Mouse (Mus musculus): ENCODE results near the gene Plch1.

Gene Plch1

DNA sequence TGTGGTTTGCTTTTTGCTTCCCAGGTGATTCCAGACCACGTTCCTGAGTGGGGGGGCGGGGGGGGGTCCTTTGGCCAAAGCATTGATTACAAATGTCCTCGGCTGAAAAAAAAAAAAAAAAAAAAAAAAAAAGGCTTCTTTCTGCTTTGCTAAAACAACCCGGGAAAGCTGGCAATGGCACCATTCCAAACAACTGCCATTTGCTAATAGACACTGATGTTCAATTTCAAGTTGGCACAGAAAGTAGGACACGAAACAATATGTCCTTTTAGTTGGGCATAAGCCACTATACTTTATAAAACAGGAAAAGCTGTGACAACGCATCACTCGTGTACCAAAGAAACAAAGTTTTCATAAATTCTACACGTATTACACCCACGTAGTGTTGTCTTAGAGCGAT lies 36.6 kb downstream of the Plch1 start:
- DNase-seq (ENCODE audit: low spot score), result no peak

DNA sequence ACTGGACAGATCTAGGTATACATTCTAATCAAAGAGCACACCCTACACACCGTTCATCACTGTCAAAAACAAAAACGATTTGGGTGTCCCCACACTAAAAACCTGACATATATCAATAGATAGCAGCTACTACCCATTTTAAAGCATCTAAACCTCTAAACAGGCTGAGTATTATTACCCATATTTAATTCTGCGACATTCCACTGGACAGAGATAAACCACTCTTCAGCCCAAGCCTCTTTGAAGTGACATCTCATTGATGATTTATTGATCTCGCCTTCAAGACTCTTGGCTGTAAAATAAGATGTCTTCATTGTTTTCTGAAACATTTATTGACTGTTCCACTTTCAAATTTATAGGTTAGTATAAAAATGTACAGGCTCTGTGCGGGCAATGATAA lies 46.4 kb downstream of the Plch1 start:
- no peak for DNase-seq (ENCODE audit: low spot score)

- no peak for DNase-seq (ENCODE audit: low spot score)
Observed at GRCm38 (mm10) chr3:63851125-63851698, 48.1 kb downstream of the Plch1 start.

DNA sequence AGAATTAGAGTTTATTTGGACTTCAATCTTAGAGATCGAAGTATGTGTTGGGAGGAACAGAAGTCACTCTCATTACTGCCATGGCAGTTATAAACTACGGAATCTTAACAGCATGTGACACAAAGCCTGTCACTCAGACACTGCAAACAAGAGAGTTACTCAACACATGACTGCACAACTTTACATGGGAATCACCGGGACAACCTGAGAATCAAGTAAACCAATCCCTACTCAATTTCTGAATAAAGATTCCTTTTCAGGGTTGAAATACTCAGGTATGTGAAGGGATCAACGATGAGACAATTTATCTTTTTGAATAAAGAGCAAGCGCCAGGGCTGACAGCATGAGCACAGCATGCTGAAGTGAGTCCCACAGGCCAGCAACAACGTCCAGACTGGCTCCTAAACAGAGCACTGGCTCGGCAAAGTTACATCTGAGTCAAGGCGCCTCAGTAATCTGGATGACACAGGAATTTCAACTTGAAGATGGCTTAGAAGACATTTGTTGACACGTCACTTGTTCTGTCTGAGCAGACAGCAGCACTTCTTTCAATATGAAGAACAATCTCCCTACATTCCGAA lies 49.4 kb downstream of the Plch1 start:
- no peak for DNase-seq (ENCODE audit: low spot score)

- no peak for DNase-seq (ENCODE audit: low spot score)
Observed at GRCm38 (mm10) chr3:63844141-63844540, 55.1 kb downstream of the Plch1 start.

GRCm38 (mm10) chr3:63842436-63842835 lies 56.8 kb downstream of the Plch1 start:
- DNase-seq (ENCODE audit: low spot score), result no peak

GRCm38 (mm10) chr3:63837750-63838149 lies 61.5 kb downstream of the Plch1 start:
- DNase-seq (ENCODE audit: low spot score), result no peak

- no peak for DNase-seq (ENCODE audit: low spot score)
Observed at GRCm38 (mm10) chr3:63836937-63837632, 62.2 kb downstream of the Plch1 start.

- no peak for DNase-seq (ENCODE audit: low spot score)
Observed at GRCm38 (mm10) chr3:63835816-63836215, 63.5 kb downstream of the Plch1 start.

DNA sequence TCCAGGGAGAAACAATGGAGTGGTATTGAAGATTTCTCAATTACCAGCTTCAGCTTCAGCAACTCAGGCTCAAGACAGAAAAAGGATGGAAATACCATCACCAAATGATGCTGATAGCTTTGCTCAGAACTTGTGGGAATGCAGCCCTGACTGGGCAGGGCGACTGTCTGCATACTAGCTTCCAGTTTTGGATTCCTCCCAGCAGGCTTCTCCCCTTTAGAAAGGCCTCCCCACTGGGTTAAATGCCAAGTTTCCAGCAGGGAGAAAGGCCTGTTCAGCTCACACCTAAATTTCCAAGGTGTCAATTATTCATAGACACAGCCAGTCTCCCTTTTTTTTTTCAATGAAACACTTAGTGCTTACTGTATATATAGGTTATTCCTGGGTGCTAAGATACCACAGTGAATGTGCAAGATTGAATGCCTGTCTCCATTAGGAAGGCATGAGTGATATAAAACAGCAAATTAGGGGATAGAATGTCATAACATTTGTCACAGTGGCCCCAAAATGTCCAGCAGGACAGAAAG lies 75.3 kb downstream of the Plch1 start:
- no peak for DNase-seq (ENCODE audit: low spot score)

DNA sequence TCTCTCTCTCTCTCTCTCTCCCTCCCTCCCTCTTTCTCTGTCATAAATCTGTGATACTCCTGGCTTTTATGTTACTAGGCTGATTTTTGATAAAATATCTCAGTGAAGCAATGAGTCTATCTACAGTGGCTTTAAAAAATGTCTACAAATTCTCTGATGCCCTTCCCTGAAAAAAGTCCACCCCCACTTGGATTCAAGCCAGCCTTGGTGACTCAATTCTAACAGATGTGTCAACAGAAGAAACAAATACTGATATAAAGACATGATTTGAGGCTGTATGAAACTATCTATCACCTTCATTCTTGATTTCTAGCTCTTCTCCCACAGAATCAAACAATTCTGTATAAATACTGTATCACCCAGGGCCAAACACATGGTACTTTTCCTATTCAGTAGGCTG lies 76.6 kb downstream of the Plch1 start:
- DNase-seq (ENCODE audit: low spot score), result no peak

DNA sequence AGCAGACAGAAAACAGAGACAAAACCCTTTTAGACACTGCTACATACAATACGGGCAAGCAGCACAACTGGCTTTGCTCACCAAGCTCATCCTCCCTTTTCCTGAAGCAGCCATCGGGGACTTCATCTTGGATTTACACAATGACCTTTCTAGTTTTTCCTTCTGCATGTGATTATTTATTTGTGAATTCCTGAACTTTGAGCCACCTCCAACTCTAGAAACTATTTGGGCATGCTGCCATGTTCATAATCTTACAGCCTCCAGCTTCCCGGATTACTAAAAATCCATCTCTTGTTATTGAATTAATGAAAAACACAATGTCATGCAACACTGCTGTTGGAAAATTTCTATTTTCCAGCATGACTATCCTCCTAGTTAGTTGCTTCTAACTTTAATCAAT lies 84.1 kb downstream of the Plch1 start:
- no peak for DNase-seq (ENCODE audit: low spot score)

- DNase-seq (ENCODE audit: low spot score), result no peak
Observed at GRCm38 (mm10) chr3:63814203-63814602, 85.1 kb downstream of the Plch1 start.

GRCm38 (mm10) chr3:63806906-63807305 lies 92.4 kb downstream of the Plch1 start:
- DNase-seq (ENCODE audit: low spot score), result no peak

DNA sequence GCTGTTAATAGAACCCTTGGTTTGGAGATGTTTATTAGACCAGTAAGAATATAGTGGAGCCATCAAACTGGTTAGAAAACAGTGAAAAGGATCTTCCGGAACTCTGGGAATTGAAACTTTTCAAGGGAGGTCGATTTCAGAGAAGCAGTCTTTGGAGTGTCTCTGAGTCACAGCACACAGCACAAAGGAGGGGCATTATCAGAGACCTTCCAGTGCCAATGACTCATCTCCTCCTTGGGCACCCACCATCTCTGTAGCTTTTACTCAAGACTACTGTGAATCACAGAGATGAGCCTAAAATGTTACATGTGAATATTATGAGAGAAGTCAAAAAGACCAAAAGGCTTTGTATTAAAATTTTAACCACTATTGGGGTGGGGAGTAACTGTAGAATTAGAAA lies 93.8 kb downstream of the Plch1 start:
- no peak for DNase-seq (ENCODE audit: low spot score)

GRCm38 (mm10) chr3:63800685-63801084 lies 98.6 kb downstream of the Plch1 start:
- no peak for DNase-seq (ENCODE audit: low spot score)

DNA sequence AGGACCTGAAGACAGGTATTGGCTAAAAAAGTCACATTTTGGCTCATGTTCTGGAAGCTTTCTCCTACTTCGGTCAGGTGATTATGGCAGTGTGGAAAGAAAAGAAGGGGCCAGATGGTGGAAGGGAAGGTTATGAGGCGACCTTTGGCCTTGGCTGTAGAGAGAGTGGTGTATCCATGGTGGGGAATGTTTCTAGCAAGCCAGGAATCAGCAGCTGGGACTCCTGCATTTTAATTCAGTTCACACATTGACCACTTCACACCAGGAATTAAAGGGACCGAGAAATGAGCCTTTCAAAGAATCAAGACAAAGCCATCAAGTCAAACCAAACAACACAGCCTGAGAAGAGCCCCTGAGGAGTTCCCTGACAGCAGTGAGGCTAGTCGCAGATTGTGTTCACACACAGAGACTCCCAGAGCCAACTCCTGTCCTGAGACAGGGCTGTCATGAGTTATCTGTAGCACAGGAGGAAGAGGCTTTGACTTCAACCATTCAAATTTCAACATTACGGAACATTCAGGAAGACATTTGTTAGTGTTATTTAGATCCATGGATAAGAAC lies 112.4 kb downstream of the Plch1 start:
- no peak for DNase-seq (ENCODE audit: low spot score)

DNA sequence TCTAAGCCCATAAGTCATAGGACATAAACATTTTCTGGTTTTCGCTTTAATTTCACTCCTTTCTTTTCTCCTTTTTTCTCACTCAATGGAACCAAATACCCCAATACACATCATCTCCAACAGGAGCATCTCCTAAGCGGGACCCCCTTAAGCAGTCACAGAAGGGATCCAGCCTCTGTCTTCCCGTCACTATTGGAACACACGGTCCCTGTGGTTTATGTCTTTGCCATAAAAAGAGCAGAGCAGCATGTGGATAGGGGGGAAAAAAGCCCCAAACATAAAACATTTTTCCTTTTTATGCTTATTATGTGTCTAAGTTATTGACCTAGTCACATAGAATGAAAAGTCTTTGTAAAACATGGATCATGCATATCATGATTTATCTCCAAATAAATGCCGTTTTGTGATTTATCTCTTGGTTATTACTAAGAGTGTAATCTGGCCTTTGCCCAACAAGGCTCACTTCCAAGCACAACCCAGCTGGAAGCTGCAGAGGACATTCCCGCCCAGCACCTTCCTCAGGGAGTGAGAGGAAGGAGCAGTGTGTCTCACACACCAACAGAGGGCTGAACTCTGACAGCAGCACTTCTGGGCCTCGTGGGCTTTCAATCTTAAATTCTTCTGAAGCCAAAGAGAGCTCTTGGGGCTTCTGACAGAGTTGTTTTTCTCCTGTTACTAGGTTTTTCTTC lies 126.5 kb downstream of the Plch1 start:
- no peak for DNase-seq (ENCODE audit: low spot score)

DNA sequence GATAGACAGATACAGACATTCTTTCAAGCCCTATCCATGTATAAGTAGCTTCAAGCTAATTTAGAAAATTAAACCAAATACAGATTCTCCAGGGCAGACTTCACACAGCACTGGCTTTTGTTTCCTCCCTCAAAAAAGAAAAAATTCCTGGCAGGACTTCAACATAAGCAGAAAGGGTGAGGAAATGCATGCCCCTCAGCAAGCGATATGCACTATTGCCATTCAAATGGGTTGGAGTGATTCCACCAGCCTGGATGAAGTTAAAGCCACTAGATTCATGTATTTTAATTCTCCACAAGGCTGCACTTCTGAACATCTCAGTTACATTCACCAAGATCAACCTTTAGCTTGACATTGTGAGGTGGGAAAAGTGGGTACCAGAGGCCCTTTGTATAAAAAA lies 138.5 kb downstream of the Plch1 start:
- no peak for DNase-seq (ENCODE audit: low spot score)

- no peak for DNase-seq (ENCODE audit: low spot score)
Observed at GRCm38 (mm10) chr3:63740073-63740472, 159.2 kb downstream of the Plch1 start.

GRCm38 (mm10) chr3:63728325-63728724 lies 170.9 kb downstream of the Plch1 start:
- no peak for DNase-seq (ENCODE audit: low spot score)

DNA sequence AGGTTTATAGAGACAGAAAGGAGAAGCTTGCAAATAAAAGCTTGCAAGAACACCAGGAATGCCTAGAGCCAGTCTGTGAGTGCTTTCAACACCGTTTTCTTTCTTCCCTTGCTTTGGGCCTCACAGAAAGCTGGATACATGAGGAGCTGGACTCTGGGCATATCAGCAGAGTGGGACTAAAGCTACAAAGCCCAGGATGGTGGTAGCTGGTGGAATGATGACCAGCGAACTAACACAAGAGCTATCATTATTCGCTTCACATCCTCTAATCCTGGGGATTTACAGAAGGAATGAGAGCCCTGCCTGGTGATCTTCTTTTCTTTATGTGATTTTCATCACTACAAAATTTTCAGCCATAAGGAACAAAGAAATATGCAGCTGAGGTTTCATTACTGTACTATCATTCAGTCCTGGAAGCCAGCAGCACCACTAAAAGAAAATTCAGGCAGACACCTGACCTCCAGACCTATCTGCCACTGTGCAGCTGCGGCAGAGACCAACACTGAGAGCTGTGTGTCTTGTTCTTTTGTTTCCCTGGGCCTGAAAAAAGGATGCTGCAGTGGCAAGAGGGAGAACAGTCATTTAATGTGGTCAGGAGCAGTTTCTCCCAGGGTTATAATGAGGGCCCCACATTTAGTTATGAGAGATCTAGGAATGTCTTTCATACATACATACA lies 172.5 kb downstream of the Plch1 start:
- no peak for DNase-seq (ENCODE audit: low spot score)

Data from left cerebral cortex, adult 11 months (tissue).